Mouse (Mus musculus) liver, embryonic 14.5 days (tissue): ENCODE measurements around the gene Btbd9.

Experiments used
- CTCF ChIP-seq: IDR thresholded peaks from 2 replicates; pipeline ENCODE4 v1.5.1; 2016; ENCODE audit warnings: antibody characterized with exemption, low read depth, control low read depth
- EP300 ChIP-seq: IDR thresholded peaks from 2 replicates; pipeline ENCODE4 v1.6.1; 2016; ENCODE audit warnings: antibody characterized with exemption, low read depth

DNA sequence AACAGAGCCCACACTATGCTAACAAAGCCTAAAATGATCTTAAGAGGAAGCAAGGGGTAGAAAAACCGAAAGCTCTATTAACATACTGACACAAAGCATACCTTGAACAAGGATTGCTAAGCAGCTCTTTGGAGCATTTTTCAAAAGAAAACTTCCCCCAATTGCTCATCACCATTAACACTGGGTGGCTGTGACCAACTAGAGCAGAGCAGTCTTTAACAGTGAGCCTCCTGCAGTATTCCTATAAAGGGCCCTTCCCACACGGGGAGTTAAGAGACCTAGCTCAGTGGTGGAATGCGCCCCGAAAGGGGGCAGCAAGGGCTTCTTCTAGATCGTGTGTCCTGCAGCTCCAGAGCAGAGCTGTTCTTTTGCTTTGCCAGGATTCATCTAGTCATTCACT is 69.4 kb downstream of the Btbd9 start:
- no peak for TF ChIP-seq EP300
- TF ChIP-seq CTCF: no peak
